Comparison of ENCODE assay signal across 27 mouse cellular contexts in the genomic region with DNA sequence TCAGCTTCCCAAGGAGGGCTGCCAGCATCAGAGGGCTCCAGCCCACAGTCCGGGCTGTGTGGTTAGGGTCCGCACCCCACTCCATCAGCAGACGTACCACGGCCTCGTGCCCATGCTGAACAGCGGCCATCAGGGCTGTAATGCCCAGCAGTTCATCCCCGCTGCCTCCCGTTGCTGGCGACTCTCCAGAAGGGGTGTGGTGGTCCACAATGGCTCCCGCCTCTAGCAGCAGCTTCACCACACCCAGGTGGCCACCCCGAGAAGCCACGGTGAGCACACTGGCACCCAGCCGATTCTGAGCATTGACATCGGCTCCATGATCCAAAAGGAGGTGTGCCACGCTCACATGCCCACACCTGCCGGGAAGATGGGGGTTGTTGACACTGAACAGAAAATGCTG. TPM values are rescaled to one million over a fixed set of nuclear protein-coding genes. Genes with fewer than 3 reads are reported as not detected.
DNase-seq lines count a peak whose midpoint lies in the region; ATAC-seq and TF ChIP-seq lines count a peak whose summit lies in the region.
"Had no signal": no experiment of that assay in that cellular context is flagged by ENCODE, and none has a peak within 500 bp of the region (broad histone marks: within the 10 kb centered on the region; RNA-seq: fewer than 3 reads in every experiment).

No protein-coding gene starts in this region.

- no peak overlapping the region for H3K9ac ChIP-seq in kidney, embryonic 15.5 days
- no peak overlapping the region for H3K9ac ChIP-seq in kidney, postnatal 0 days (ENCODE audit: low read depth, low read length)
- H3K9ac ChIP-seq: embryonic facial prominence, embryonic 15.5 days; heart, embryonic 13.5 days; liver, embryonic 15.5 days; lung, embryonic 15.5 days; midbrain, embryonic 12.5 days had no signal

- peak; percentile 51 to 56 for DNase-seq in cerebellum, postnatal 10 days
- DNase-seq in cerebellum, adult 8-10 months = no peak
- DNase-seq in kidney, adult 2 months = peak; percentile 42
- no peak for DNase-seq in G1E (ENCODE audit: low spot score)
- DNase-seq in kidney, postnatal 0 days (ENCODE audit: low spot score) = no peak
- no peak for DNase-seq in heart, adult 11 months
- no peak for DNase-seq in gastrocnemius, postnatal 10 days
- DNase-seq: cerebellum, adult 11 months; gastrocnemius, postnatal 36 days; heart, adult 2 months; heart, postnatal 10 days; layer of hippocampus, postnatal 36 days; liver; lung, postnatal 36 days; retina, postnatal 1 day; right cerebral cortex, postnatal 14 days; thymus, postnatal 4 days had no signal

- no peak overlapping the region for H3K27ac ChIP-seq in kidney, adult 2 months (ENCODE audit: insufficient read depth, low read depth, low read length)
- H3K27ac ChIP-seq in kidney, embryonic 15.5 days = no peak overlapping the region
- peak overlapping the region; percentile 25; the same call in 1 of the 2 replicates for H3K27ac ChIP-seq in kidney, postnatal 0 days
- H3K27ac ChIP-seq: embryonic facial prominence, embryonic 10.5 days; embryonic facial prominence, embryonic 15.5 days; heart, adult 2 months; heart, embryonic 13.5 days; liver, embryonic 15.5 days; lung, embryonic 15.5 days; midbrain, embryonic 12.5 days had no signal

- peaks cover 38% of the 10 kb centered on the region; the same call in 1 of the 2 replicates for H3K4me1 ChIP-seq in kidney, adult 2 months (ENCODE audit: control insufficient read depth, insufficient read depth, low read length)
- H3K4me1 ChIP-seq in kidney, embryonic 15.5 days = peaks cover 38% of the 10 kb centered on the region
- H3K4me1 ChIP-seq in G1E (ENCODE audit: insufficient read depth, low read depth, low read length) = no peaks in the 10 kb centered on the region
- peaks cover 6% of the 10 kb centered on the region; the same call in 1 of the 2 replicates for H3K4me1 ChIP-seq in kidney, postnatal 0 days (replicated peaks; ENCODE audit: insufficient read depth, low read length)
- H3K4me1 ChIP-seq: liver, embryonic 15.5 days had no signal

- no peaks in the 10 kb centered on the region for H3K9me3 ChIP-seq in kidney, embryonic 15.5 days (replicated peaks)
- H3K9me3 ChIP-seq in G1E (replicated peaks) = peaks cover 85% of the 10 kb centered on the region
- no peaks in the 10 kb centered on the region for H3K9me3 ChIP-seq in kidney, postnatal 0 days (replicated peaks; ENCODE audit: low read length)
- H3K9me3 ChIP-seq: embryonic facial prominence, embryonic 10.5 days; embryonic facial prominence, embryonic 15.5 days; heart, embryonic 13.5 days; liver, embryonic 15.5 days; lung, embryonic 15.5 days; midbrain, embryonic 12.5 days had no signal

- 61% methylated on average over 16 of the region's 16 CpGs for WGBS in kidney, adult 2 months
- 90% methylated on average over 16 of the region's 16 CpGs for WGBS in kidney, embryonic 15.5 days
- WGBS in kidney, postnatal 0 days = 87% methylated on average over 16 of the region's 16 CpGs

- TF ChIP-seq CTCF in kidney, adult 2 months (conservative IDR thresholded peaks at IDR 0.05; ENCODE audit: insufficient read depth, insufficient read length, low read depth, low read length) = no peak
- no peak for TF ChIP-seq CTCF in G1E (IDR thresholded peaks at IDR 0.05; ENCODE audit: low read depth, low read length)
- TF ChIP-seq CTCF in kidney, postnatal 0 days (IDR thresholded peaks at IDR 0.05; ENCODE audit: low read depth) = no peak

- no peak for TF ChIP-seq POLR2A in kidney, adult 2 months (IDR thresholded peaks at IDR 0.05; ENCODE audit: low read depth, low read length)

- H3K27me3 ChIP-seq in kidney, adult 2 months (replicated peaks; ENCODE audit: control insufficient read depth, insufficient read depth, low read length) = no peaks in the 10 kb centered on the region
- no peaks in the 10 kb centered on the region for H3K27me3 ChIP-seq in kidney, embryonic 15.5 days
- peaks cover 2% of the 10 kb centered on the region; the same call in 1 of the 2 replicates for H3K27me3 ChIP-seq in G1E (ENCODE audit: insufficient read depth, low read length)
- H3K27me3 ChIP-seq in kidney, postnatal 0 days (ENCODE audit: insufficient read depth, low read length) = no peaks in the 10 kb centered on the region
- H3K27me3 ChIP-seq: embryonic facial prominence, embryonic 15.5 days had no signal

- no peak overlapping the region for H3K4me2 ChIP-seq in kidney, embryonic 15.5 days
- no peak overlapping the region for H3K4me2 ChIP-seq in kidney, postnatal 0 days (ENCODE audit: low read length)
- H3K4me2 ChIP-seq: embryonic facial prominence, embryonic 15.5 days; heart, embryonic 13.5 days; liver, embryonic 15.5 days; lung, embryonic 15.5 days; midbrain, embryonic 12.5 days had no signal

- no peaks in the 10 kb centered on the region for H3K36me3 ChIP-seq in kidney, adult 2 months (ENCODE audit: control insufficient read depth, insufficient read depth, low read length)
- H3K36me3 ChIP-seq in kidney, embryonic 15.5 days = 0 out of 2 replicates have a peak, but pooled peaks cover 2% of the 10 kb centered on the region
- H3K36me3 ChIP-seq in G1E (replicated peaks) = no peaks in the 10 kb centered on the region
- H3K36me3 ChIP-seq in kidney, postnatal 0 days (ENCODE audit: insufficient read depth, low read length) = 0 out of 2 replicates have a peak, but pooled peaks cover 2% of the 10 kb centered on the region
- H3K36me3 ChIP-seq: embryonic facial prominence, embryonic 10.5 days; embryonic facial prominence, embryonic 15.5 days; heart, embryonic 13.5 days; liver, embryonic 15.5 days; lung, embryonic 15.5 days; midbrain, embryonic 12.5 days had no signal

- H3K4me3 ChIP-seq in kidney, adult 2 months (ENCODE audit: insufficient read depth, low read depth, low read length) = no peak overlapping the region
- no peak overlapping the region for H3K4me3 ChIP-seq in kidney, embryonic 15.5 days (replicated peaks)
- peak overlapping the region; percentile 12; the same call in 1 of the 2 replicates for H3K4me3 ChIP-seq in G1E (ENCODE audit: low read depth, low read length)
- no peak overlapping the region for H3K4me3 ChIP-seq in kidney, postnatal 0 days (replicated peaks; ENCODE audit: low read depth, low read length)
- H3K4me3 ChIP-seq: embryonic facial prominence, embryonic 10.5 days; embryonic facial prominence, embryonic 15.5 days; heart, adult 2 months; heart, embryonic 13.5 days; liver, embryonic 15.5 days; lung, embryonic 15.5 days; midbrain, embryonic 12.5 days had no signal

- no peak for ATAC-seq in kidney, embryonic 15.5 days (replicated peaks; ENCODE audit: low FRiP score)
- no peak for ATAC-seq in G1E (ENCODE audit: extremely low read depth, insufficient number of reproducible peaks, low FRiP score, poor library complexity, severe bottlenecking)
- ATAC-seq in kidney, postnatal 0 days (replicated peaks; ENCODE audit: low FRiP score, low read depth) = no peak
- ATAC-seq: CD4-positive, CD25-positive, alpha-beta regulatory T cell, adult 4 months; hindbrain, embryonic 16.5 days had no signal

RNA-seq across cellular contexts. Expression of a gene that starts 8.0 kb away (rescaled TPM):
- 16.1 and 19.2 TPM in 2 replicates for polyA plus RNA-seq in kidney, adult 2 months (2012; rRNA removed)
- polyA plus RNA-seq in kidney, embryonic 15.5 days (2015; fragmentation: Nextera tagmentation; extraction: Ambion mirVana) = 5.5 and 6.5 TPM in 2 replicates
- total RNA-seq in G1E (2014; fragmentation: Nextera tagmentation) = not detected in 2 replicates
- total RNA-seq in G1E (2017) = 0.44 TPM in 1 of 2 replicates, not detected in the other
- not detected in 2 replicates for polyA plus RNA-seq in G1E (2012)
- polyA plus RNA-seq in kidney, postnatal 0 days (2015; fragmentation: Nextera tagmentation; extraction: Ambion mirVana) = 6.4 TPM in 2 replicates
- 1 to 10 TPM; 4.7 to 7.1 TPM for total RNA-seq in gastrocnemius, postnatal 10 days (2021)
- polyA plus RNA-seq: CD4-positive, CD25-positive, alpha-beta regulatory T cell, adult 4 months had no signal

RNA-seq across cellular contexts. Expression of a gene that starts 42.5 kb away (rescaled TPM):
- 3.1 and 3.6 TPM in 2 replicates for polyA plus RNA-seq in kidney, adult 2 months (2012; rRNA removed)
- 9.0 and 10.6 TPM in 2 replicates for polyA plus RNA-seq in kidney, embryonic 15.5 days (2015; fragmentation: Nextera tagmentation; extraction: Ambion mirVana)
- not detected in 2 replicates for total RNA-seq in G1E (2014; fragmentation: Nextera tagmentation)
- total RNA-seq in G1E (2017) = not detected in 2 replicates
- polyA plus RNA-seq in G1E (2012) = not detected in 2 replicates
- 10.2 and 11.2 TPM in 2 replicates for polyA plus RNA-seq in kidney, postnatal 0 days (2015; fragmentation: Nextera tagmentation; extraction: Ambion mirVana)
- under 1 TPM; 0.72 to 0.73 TPM for total RNA-seq in gastrocnemius, postnatal 10 days (2021)
- total RNA-seq: gastrocnemius, postnatal 36 days had no signal

RNA-seq across cellular contexts. Expression of a gene that starts 57.5 kb away (rescaled TPM):
- 0.26 and 0.28 TPM in 2 replicates for polyA plus RNA-seq in kidney, adult 2 months (2012; rRNA removed)
- polyA plus RNA-seq in kidney, embryonic 15.5 days (2015; fragmentation: Nextera tagmentation; extraction: Ambion mirVana) = 0.18 and 0.19 TPM in 2 replicates
- total RNA-seq in G1E (2014; fragmentation: Nextera tagmentation) (not detected in 2 replicates), G1E (2017) (0.05 TPM in 1 of 2 replicates, not detected in the other)
- not detected in 2 replicates for polyA plus RNA-seq in G1E (2012)
- 0.15 and 0.22 TPM in 2 replicates for polyA plus RNA-seq in kidney, postnatal 0 days (2015; fragmentation: Nextera tagmentation; extraction: Ambion mirVana)
- under 1 TPM; 0.47 to 0.54 TPM for total RNA-seq in gastrocnemius, postnatal 10 days (2021)
- total RNA-seq: megakaryocyte, adult 5-6 weeks had no signal

Comparison
In these comparisons a context has a peak if more than half of its experiments do, and no peak if none do; other contexts are left out.
1. DNase-seq: peak in cerebellum, postnatal 10 days (2 of 2) and kidney, adult 2 months (single experiment); none in cerebellum, adult 8-10 months (single experiment), G1E (single experiment), kidney, postnatal 0 days (single experiment), heart, adult 11 months (single experiment) and gastrocnemius, postnatal 10 days (single experiment).